Mouse (Mus musculus): ENCODE measurements around the gene Ppm1j. TPM values are rescaled to one million over a fixed set of nuclear protein-coding genes. Genes with fewer than 3 reads are reported as not detected.
"Not testable (repeated sequence)": the region's sequence is repeated elsewhere in the genome, so short reads cannot be mapped to it uniquely, and the experiment has no call there.

Ppm1j gene
- polyA plus RNA-seq, 1 experiment from 2014 or later = 3.5 TPM

DNA sequence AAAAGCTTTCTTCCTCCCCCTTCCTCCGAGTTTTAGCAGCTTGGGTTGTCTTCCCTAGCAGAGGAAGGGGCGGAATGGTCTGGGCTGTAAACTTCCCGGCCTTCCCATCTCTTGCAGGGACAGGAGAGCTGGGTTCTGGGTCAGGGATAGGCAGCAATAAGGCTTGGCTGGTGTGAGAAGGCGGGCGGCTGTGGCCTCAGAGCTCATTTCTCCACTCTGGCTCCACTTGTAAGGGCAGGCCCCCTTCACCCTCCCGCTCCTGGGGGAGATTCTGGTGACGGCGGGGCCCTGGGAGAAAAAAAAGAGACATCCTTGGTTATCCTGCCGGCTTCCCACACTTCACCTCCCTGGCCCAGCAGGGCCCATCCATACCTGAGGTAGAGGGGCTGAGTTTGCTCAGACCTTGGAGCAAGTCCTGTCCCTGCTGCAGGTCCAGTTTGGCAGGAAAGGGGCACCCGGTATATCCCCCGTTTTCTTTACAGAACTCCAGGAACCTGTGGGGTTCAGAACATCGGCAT is 14.2 kb downstream of the Ppm1j start:
- peak overlapping the region; percentile 80 for H3K27ac ChIP-seq
- no peak overlapping the region for H3K9ac ChIP-seq
- H3K4me1 ChIP-seq = peaks cover 64% of the 10 kb centered on the region
- no peaks in the 10 kb centered on the region for H3K27me3 ChIP-seq
- no peak overlapping the region for H3K4me2 ChIP-seq
- no peak for ATAC-seq (ENCODE audit: insufficient number of reproducible peaks, insufficient read depth, low FRiP score, low TSS enrichment, low read depth)
- H3K9me3 ChIP-seq = no peaks in the 10 kb centered on the region
- 59% methylated on average over 12 of the region's 12 CpGs for WGBS
- no peak overlapping the region for H3K4me3 ChIP-seq
- peaks cover 79% of the 10 kb centered on the region for H3K36me3 ChIP-seq

- Histone ChIP-seq H3K4me3 (no peak overlapping the region), H3K4me1 (peaks cover 56% of the 10 kb centered on the region), H3K27ac (peak overlapping the region; percentile 60), H3K9ac (no peak overlapping the region), H3K36me3 (peaks cover 87% of the 10 kb centered on the region), H3K27me3 (no peaks in the 10 kb centered on the region), H3K9me3 (no peaks in the 10 kb centered on the region), H3K4me2 (no peak overlapping the region)
- ATAC-seq (ENCODE audit: insufficient number of reproducible peaks, insufficient read depth, low FRiP score, low TSS enrichment, low read depth) = no peak
- WGBS = 71% methylated on average over 15 of the region's 15 CpGs
Measured at GRCm38 (mm10) chr3:104795661-104796340, 14.9 kb downstream of the Ppm1j start.

GRCm38 (mm10) chr3:104796430-104797082 is 15.7 kb downstream of the Ppm1j start:
- Histone ChIP-seq H3K4me3 (no peak overlapping the region), H3K9me3 (no peaks in the 10 kb centered on the region), H3K4me1 (peaks cover 48% of the 10 kb centered on the region), H3K27me3 (no peaks in the 10 kb centered on the region), H3K9ac (no peak overlapping the region), H3K36me3 (peaks cover 92% of the 10 kb centered on the region), H3K4me2 (no peak overlapping the region), H3K27ac (peak overlapping the region; percentile 60; the same call in 1 of the 2 replicates)
- WGBS = 77% methylated on average over 15 of the region's 15 CpGs
- ATAC-seq (ENCODE audit: insufficient number of reproducible peaks, insufficient read depth, low FRiP score, low TSS enrichment, low read depth) = no peak

DNA sequence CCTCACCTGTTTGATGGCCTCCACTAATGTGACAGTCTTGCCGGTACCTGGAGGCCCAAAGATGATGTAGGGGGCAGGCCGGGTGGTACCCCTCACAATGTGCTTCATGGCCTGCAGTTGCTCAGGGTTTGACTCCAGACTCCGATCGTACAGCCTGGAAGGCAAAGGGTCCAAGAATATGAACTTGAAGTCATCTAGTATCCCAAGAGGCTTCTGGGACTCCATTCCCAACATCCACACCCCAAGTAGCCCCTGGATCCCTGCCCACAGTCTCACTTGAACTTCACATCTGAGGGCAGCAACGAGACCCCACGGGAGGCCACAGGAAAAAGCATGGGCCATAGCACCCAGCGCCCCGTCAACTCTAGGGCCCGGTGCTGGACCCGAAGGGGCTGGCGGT is 19.8 kb downstream of the Ppm1j start:
- H3K4me2 ChIP-seq = no peak overlapping the region
- H3K9me3 ChIP-seq = no peaks in the 10 kb centered on the region
- no peaks in the 10 kb centered on the region for H3K27me3 ChIP-seq
- no peak overlapping the region for H3K27ac ChIP-seq
- H3K9ac ChIP-seq = no peak overlapping the region
- H3K4me1 ChIP-seq = peaks cover 8% of the 10 kb centered on the region
- WGBS = 95% methylated on average over 11 of the region's 11 CpGs
- ATAC-seq (ENCODE audit: insufficient number of reproducible peaks, insufficient read depth, low FRiP score, low TSS enrichment, low read depth) = no peak
- H3K4me3 ChIP-seq = no peak overlapping the region
- H3K36me3 ChIP-seq = peaks cover 83% of the 10 kb centered on the region

- Histone ChIP-seq H3K27ac (no peak overlapping the region), H3K9me3 (no peaks in the 10 kb centered on the region), H3K4me2 (no peak overlapping the region), H3K4me1 (peaks cover under 1% of the 10 kb centered on the region; the same call in 1 of the 2 replicates), H3K4me3 (no peak overlapping the region), H3K36me3 (peaks cover 76% of the 10 kb centered on the region), H3K27me3 (no peaks in the 10 kb centered on the region), H3K9ac (no peak overlapping the region)
- WGBS = 90% methylated on average over 6 of the region's 6 CpGs
- ATAC-seq (ENCODE audit: insufficient number of reproducible peaks, insufficient read depth, low FRiP score, low TSS enrichment, low read depth) = no peak
Measured at GRCm38 (mm10) chr3:104801481-104801880, 20.6 kb downstream of the Ppm1j start.

DNA sequence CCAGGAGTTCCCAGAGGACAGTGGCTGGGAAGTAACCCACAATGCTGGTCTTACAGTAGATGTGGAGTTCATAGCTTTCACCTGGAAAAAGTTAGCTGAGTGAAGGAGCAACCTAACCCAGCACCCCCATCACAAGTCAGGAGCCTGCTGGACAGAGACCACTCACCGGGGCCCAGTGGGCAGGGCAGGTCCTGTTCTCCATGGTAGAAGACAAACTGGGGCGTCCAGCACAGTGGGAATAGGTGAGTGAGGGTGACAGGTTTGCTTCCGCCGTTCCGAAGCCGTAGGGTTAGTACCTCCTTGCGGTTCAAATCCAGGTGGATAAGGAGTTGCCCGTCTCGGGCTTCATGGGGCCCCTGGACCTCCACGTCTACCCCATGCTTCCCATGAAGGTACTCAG is 23.5 kb downstream of the Ppm1j start:
- Histone ChIP-seq H3K9me3 (no peaks in the 10 kb centered on the region), H3K27me3 (no peaks in the 10 kb centered on the region), H3K36me3 (peaks cover 55% of the 10 kb centered on the region), H3K4me3 (no peak overlapping the region), H3K4me2 (no peak overlapping the region), H3K9ac (no peak overlapping the region), H3K27ac (no peak overlapping the region), H3K4me1 (no peaks in the 10 kb centered on the region)
- 89% methylated on average over 10 of the region's 10 CpGs for WGBS
- no peak for ATAC-seq (ENCODE audit: insufficient number of reproducible peaks, insufficient read depth, low FRiP score, low TSS enrichment, low read depth)

DNA sequence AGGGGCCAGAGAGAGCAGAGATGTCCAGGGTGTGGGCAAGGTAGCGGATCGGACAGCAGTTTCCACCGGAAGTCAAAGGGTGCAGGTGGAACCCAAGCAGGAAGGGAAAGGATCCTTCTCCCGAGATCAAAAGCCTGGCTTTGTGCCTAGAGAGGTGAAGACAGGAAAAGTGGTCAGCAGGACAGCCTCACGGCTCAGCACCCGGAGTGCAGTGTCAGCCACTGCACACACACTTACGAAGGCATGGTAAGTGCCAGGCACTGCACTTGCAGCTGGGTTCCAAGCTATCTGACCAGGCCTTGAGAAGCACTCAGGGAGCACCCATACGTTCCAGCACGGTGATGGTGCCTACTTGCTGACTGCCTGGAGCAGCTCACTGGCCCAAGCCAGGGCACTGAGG is 24.7 kb downstream of the Ppm1j start:
- H3K27ac ChIP-seq = no peak overlapping the region
- 79% methylated on average over 9 of the region's 9 CpGs for WGBS
- peaks cover 42% of the 10 kb centered on the region for H3K36me3 ChIP-seq
- no peak overlapping the region for H3K9ac ChIP-seq
- H3K27me3 ChIP-seq = no peaks in the 10 kb centered on the region
- ATAC-seq (ENCODE audit: insufficient number of reproducible peaks, insufficient read depth, low FRiP score, low TSS enrichment, low read depth) = no peak
- H3K4me3 ChIP-seq = no peak overlapping the region
- H3K9me3 ChIP-seq = no peaks in the 10 kb centered on the region
- no peak overlapping the region for H3K4me2 ChIP-seq
- no peaks in the 10 kb centered on the region for H3K4me1 ChIP-seq

DNA sequence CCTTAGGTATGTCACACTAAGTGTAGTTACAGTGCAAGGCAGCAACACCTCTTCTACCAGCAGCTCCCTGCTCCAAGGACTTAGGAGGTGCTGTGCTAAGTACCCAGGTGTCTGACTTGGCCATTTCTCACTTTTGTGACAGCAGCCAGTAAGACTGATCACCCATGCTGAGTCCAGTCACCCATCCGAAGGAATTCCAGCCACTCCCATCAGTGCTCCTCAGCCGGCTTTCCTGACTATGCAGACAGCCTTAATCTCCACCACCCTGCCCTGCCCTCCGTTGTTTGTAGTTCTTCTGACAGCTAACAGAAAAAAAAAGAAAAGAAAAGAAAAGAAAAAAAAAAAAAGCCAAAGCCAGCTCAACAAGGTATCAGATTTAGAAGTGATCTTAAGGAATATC is 30.9 kb downstream of the Ppm1j start:
- ATAC-seq (ENCODE audit: insufficient number of reproducible peaks, insufficient read depth, low FRiP score, low TSS enrichment, low read depth) = 0 out of 2 replicates have a peak, but pooled peaks have one; percentile 32
- WGBS = 31% methylated on average over 3 of the region's 3 CpGs

DNA sequence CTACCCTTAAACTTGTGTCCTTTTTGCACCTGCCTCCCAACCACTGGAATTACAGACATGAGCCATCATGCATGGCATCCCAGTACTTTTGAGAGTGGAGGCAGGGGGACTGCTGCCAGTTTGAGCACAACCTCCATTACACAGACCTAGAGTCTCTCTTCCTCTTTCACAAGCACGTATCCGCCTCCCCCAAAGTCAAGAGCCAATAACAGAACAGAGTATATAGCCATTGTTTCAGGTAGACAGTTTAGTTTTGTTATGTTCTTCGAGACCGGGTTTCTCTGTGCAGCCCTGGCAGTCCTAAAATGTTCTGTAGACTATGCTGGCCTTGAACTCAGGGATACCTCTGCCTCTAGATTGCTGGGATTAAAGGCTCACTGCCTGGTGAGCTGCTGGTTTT is 31.4 kb downstream of the Ppm1j start:
- Histone ChIP-seq H3K9ac (no peak overlapping the region), H3K27me3 (no peaks in the 10 kb centered on the region), H3K36me3 (no peaks in the 10 kb centered on the region), H3K9me3 (no peaks in the 10 kb centered on the region), H3K4me3 (no peak overlapping the region), H3K27ac (peak overlapping the region; percentile 48; the same call in 1 of the 2 replicates), H3K4me2 (no peak overlapping the region), H3K4me1 (peaks cover 17% of the 10 kb centered on the region)
- no peak for ATAC-seq (ENCODE audit: insufficient number of reproducible peaks, insufficient read depth, low FRiP score, low TSS enrichment, low read depth)
- WGBS = 82% methylated on average over 4 of the region's 4 CpGs

More for the DNA sequence above, 30.9 kb downstream of the Ppm1j start:
- Histone ChIP-seq H3K9ac (no peak overlapping the region), H3K27me3 (no peaks in the 10 kb centered on the region), H3K4me1 (peaks cover 12% of the 10 kb centered on the region), H3K27ac (no peak overlapping the region), H3K9me3 (no peaks in the 10 kb centered on the region), H3K36me3 (no peaks in the 10 kb centered on the region), H3K4me2 (no peak overlapping the region), H3K4me3 (no peak overlapping the region)

GRCm38 (mm10) chr3:104813227-104813626 is 32.4 kb downstream of the Ppm1j start:
- ATAC-seq (ENCODE audit: insufficient number of reproducible peaks, insufficient read depth, low FRiP score, low TSS enrichment, low read depth); H3K4me2 ChIP-seq; H3K36me3 ChIP-seq; H3K27ac ChIP-seq; H3K9ac ChIP-seq; H3K27me3 ChIP-seq; H3K9me3 ChIP-seq; H3K4me3 ChIP-seq: not testable (repeated sequence)
- peaks cover 18% of the 10 kb centered on the region for H3K4me1 ChIP-seq
- 93% methylated on average over 7 of the region's 7 CpGs for WGBS

DNA sequence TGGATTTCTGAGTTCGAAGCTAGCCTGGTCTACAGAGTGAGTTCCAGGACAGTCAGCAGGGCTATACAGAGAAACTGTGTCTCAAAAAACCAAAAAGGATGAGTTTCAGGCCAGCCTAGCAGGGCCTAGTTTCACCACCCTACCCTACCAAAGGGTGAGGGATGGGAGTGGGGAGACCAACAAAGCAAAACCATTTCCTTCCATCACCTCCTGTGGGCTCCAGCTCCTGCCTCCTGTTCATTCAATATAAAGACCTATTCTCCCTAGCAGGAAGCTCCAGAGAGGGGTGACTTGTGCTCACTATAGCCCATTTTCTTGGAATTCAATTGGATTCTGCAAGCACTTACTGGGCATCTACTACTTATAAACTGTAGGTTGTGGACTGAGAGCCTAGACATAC is 33.9 kb downstream of the Ppm1j start:
- Histone ChIP-seq H3K36me3 (no peaks in the 10 kb centered on the region), H3K4me2 (no peak overlapping the region), H3K27me3 (no peaks in the 10 kb centered on the region), H3K9ac (no peak overlapping the region), H3K4me1 (peaks cover 27% of the 10 kb centered on the region), H3K27ac (no peak overlapping the region), H3K4me3 (no peak overlapping the region), H3K9me3 (no peaks in the 10 kb centered on the region)
- ATAC-seq (ENCODE audit: insufficient number of reproducible peaks, insufficient read depth, low FRiP score, low TSS enrichment, low read depth) = no peak
- WGBS = 88% methylated on average over 1 of the region's 1 CpGs

DNA sequence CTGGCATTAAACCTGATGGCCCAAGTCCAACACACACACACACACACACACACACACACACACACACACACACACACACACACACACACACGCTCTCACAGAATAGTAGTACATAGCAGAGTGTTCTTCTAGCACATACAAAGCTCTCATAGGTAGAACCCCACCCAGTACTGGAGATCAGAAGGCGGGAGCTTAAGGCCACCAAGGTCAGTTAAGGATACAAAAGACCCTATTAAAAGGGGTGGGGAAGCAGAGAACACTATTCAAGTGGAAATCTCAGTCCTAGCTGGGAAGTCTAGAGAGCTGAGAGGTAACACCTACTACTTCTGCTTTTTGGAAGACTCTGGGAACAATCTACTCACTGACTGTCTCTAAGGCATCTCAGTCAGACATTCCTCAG is 34.5 kb downstream of the Ppm1j start:
- Histone ChIP-seq H3K27me3 (no peaks in the 10 kb centered on the region), H3K4me1 (peaks cover 27% of the 10 kb centered on the region), H3K4me2 (no peak overlapping the region), H3K36me3 (no peaks in the 10 kb centered on the region), H3K4me3 (no peak overlapping the region), H3K9me3 (no peaks in the 10 kb centered on the region), H3K27ac (no peak overlapping the region), H3K9ac (no peak overlapping the region)
- 85% methylated on average over 2 of the region's 2 CpGs for WGBS
- no peak for ATAC-seq (ENCODE audit: insufficient number of reproducible peaks, insufficient read depth, low FRiP score, low TSS enrichment, low read depth)

Data from embryonic facial prominence, embryonic 13.5 days (tissue).